Mouse (Mus musculus) 3T3-L1 (cell line): ENCODE measurements at regions not wholly inside any gene's neighbourhood (a gene's known extent, or its start where the extent isn't known, plus 50 kb on each side); places are given as distances from the start of the nearest gene placed in this dataset.

Source experiments
- DNase-seq: peaks from one replicate; pipeline ENCODE4 v3.0.0-alpha.2; 2015; ENCODE audit warnings: low read depth, low spot score

- no peak for DNase-seq
Measured at GRCm38 (mm10) chr10:9296055-9296454, 379.0 kb downstream of the Samd5 start.

GRCm38 (mm10) chr10:9295269-9295668, 379.7 kb downstream of the Samd5 start:
- no peak for DNase-seq

- DNase-seq = no peak
Measured at GRCm38 (mm10) chr10:9294620-9295019, 380.4 kb downstream of the Samd5 start.

GRCm38 (mm10) chr10:9291456-9292146, 383.4 kb downstream of the Samd5 start:
- no peak for DNase-seq

GRCm38 (mm10) chr10:9272940-9273339, 387.1 kb upstream of the Sash1 start:
- no peak for DNase-seq

- DNase-seq = peak; percentile 5
Measured at GRCm38 (mm10) chr10:9272243-9272642, 386.4 kb upstream of the Sash1 start.

GRCm38 (mm10) chr10:9265528-9265927, 379.7 kb upstream of the Sash1 start:
- DNase-seq = no peak

- DNase-seq = no peak
Measured at GRCm38 (mm10) chr10:9264309-9265000, 378.6 kb upstream of the Sash1 start.

GRCm38 (mm10) chr10:9258705-9259104, 372.8 kb upstream of the Sash1 start:
- DNase-seq = peak; percentile 80

- DNase-seq = no peak
Measured at GRCm38 (mm10) chr10:9252941-9253217, 367.0 kb upstream of the Sash1 start.

GRCm38 (mm10) chr10:9252120-9252940, 366.5 kb upstream of the Sash1 start:
- DNase-seq = no peak

- no peak for DNase-seq
Measured at GRCm38 (mm10) chr10:9243281-9243618, 357.4 kb upstream of the Sash1 start.

- DNase-seq = no peak
Measured at GRCm38 (mm10) chr10:9242596-9243280, 356.9 kb upstream of the Sash1 start.

- DNase-seq = peak; percentile 93
Measured at GRCm38 (mm10) chr10:9239956-9240355, 354.1 kb upstream of the Sash1 start.

- DNase-seq = no peak
Measured at GRCm38 (mm10) chr10:9231751-9232150, 345.9 kb upstream of the Sash1 start.

GRCm38 (mm10) chr10:9229116-9229515, 343.2 kb upstream of the Sash1 start:
- no peak for DNase-seq

GRCm38 (mm10) chr10:9227361-9227760, 341.5 kb upstream of the Sash1 start:
- DNase-seq = no peak

GRCm38 (mm10) chr10:9210646-9211045, 324.8 kb upstream of the Sash1 start:
- DNase-seq = no peak

- DNase-seq = no peak
Measured at GRCm38 (mm10) chr10:9204096-9204495, 318.2 kb upstream of the Sash1 start.

- no peak for DNase-seq
Measured at GRCm38 (mm10) chr10:9203323-9203722, 317.5 kb upstream of the Sash1 start.

GRCm38 (mm10) chr10:9202922-9203321, 317.1 kb upstream of the Sash1 start:
- no peak for DNase-seq

- peak; percentile 62 for DNase-seq
Measured at GRCm38 (mm10) chr10:9174997-9175396, 289.1 kb upstream of the Sash1 start.
